Mouse (Mus musculus): ENCODE data around the gene Mvd. TPM values are rescaled to one million over a fixed set of nuclear protein-coding genes. Genes with fewer than 3 reads are reported as not detected.

Mvd gene
- total and polyA plus RNA-seq, 3 experiments, result 20.6 to 25.5 TPM; not detected in 1

DNA sequence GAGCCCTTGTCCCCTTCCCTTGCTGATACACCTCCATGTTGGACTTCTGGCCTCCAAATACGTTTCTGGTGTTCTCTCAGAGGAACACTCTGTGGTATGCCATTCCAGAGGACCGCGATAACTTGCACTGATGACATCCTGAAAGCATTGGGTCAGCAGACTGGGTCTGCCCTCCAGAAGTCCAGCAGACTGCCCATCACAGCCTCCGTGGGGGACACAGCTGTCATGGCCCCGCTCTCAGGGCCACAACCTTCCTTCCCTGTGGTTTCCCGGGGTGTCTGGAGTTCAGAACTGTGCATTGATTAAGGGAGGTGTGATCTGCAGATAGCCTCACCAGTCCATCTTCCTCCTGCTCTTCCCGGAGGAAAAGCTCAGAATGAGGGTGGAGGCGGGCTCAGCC is 19.3 kb upstream of the Mvd start:
- H3K4me3 ChIP-seq (ENCODE audit: control insufficient read depth in 1 of 2, insufficient read depth in 1 of 2, low read depth in 2 of 2, low read length in 2 of 2), result no peak overlapping the region
- TF ChIP-seq CHD1 (IDR thresholded peaks at IDR 0.05; ENCODE audit: low read depth, low read length), result no peak
- TF ChIP-seq MYC (IDR thresholded peaks at IDR 0.05; ENCODE audit: low read depth, low read length), result no peak
- TF ChIP-seq TBP (IDR thresholded peaks at IDR 0.05; ENCODE audit: low read depth, low read length), result no peak
- H3K27me3 ChIP-seq (ENCODE audit: control insufficient read depth in 1 of 2, insufficient read depth in 2 of 2, low read length in 2 of 2), result no peaks in the 10 kb centered on the region; a peak in 1 of 4 replicates

DNA sequence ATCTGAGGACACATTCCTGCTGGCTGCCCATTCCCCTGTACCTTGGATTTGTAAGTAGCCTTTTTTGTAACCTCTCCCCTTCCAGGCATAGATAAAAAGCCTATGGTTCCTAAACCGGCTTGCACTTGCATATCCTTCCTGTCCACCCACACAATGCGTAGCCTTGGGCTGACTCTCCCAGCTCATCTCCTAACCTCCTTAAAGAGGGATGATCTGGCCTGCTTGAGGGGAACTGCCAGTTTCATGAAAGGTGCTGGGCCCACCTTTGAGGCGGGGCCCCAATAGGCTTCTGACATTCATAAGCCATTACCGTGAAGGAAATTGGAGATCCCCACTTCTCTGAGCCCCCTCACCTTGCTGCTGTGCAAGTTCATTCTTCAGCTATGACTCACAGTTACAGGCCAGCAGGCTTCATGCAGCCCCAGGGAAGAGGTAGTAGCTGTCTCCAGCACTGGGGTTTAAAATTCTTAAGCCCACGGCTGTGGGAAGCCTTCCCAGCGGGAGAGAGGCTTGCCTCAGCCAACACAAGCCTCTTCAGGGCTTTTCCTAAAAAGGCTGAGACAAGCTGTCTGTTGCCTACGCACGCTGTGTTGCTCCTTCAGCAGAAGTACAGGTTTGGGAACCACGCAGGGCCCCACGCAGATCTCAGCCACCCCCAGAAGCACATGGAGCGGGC is 18.4 kb upstream of the Mvd start:
- Histone ChIP-seq H3K9ac (ENCODE audit: control insufficient read depth, low read depth, low read length, poor library complexity, severe bottlenecking) (no peak overlapping the region), H3K4me3 (ENCODE audit: control insufficient read depth in 1 of 2, insufficient read depth in 1 of 2, low read depth in 2 of 2, low read length in 2 of 2) (no peak overlapping the region), H3K27me3 (ENCODE audit: control insufficient read depth in 1 of 2, insufficient read depth in 2 of 2, low read length in 2 of 2) (no peaks in the 10 kb centered on the region; a peak in 1 of 4 replicates), H3K36me3 (ENCODE audit: control insufficient read depth in 1 of 2, insufficient read depth in 2 of 2, low read length in 2 of 2) (peaks cover 0 to 8% of the 10 kb centered on the region in 2 experiments; a peak in 2 of 4 replicates), H3K4me1 (ENCODE audit: control insufficient read depth in 1 of 2, insufficient read depth in 2 of 2, low read length in 2 of 2) (peaks cover 2 to 32% of the 10 kb centered on the region in 2 experiments; a peak in 3 of 4 replicates), H3K27ac (ENCODE audit: control insufficient read depth, low read depth, low read length) (no peak overlapping the region), H3K9me3 (replicated peaks; ENCODE audit: insufficient read depth, low read length) (no peaks in the 10 kb centered on the region), H3K79me2 (ENCODE audit: control insufficient read depth, insufficient read depth, low read length, poor library complexity) (no peaks in the 10 kb centered on the region)
- DNase-seq (ENCODE audit: low read depth, low spot score), result peak; percentile 23
- no peak for TF ChIP-seq MYC (IDR thresholded peaks at IDR 0.05; ENCODE audit: low read depth, low read length)
- TF ChIP-seq POLR2AphosphoS2 (IDR thresholded peaks at IDR 0.05; ENCODE audit: low read length), result no peak
- no peak for TF ChIP-seq CTCF (IDR thresholded peaks at IDR 0.05 in 2 of 3, conservative IDR thresholded peaks at IDR 0.05 in 1 of 3; ENCODE audit: control insufficient read depth in 1 of 3, insufficient read depth in 1 of 3, low read depth in 2 of 3, low read length in 3 of 3, poor library complexity in 1 of 3, severe bottlenecking in 1 of 3)
- no peak for TF ChIP-seq ELF1 (IDR thresholded peaks at IDR 0.05; ENCODE audit: low read depth, low read length)
- TF ChIP-seq MAZ (IDR thresholded peaks at IDR 0.05; ENCODE audit: low read depth, low read length), result no peak
- no peak for TF ChIP-seq ZKSCAN1 (IDR thresholded peaks at IDR 0.05; ENCODE audit: low read depth, low read length)

More for the DNA sequence above, 19.3 kb upstream of the Mvd start:
- Histone ChIP-seq H3K27ac (ENCODE audit: control insufficient read depth, low read depth, low read length) (no peak overlapping the region), H3K36me3 (ENCODE audit: control insufficient read depth in 1 of 2, insufficient read depth in 2 of 2, low read length in 2 of 2) (peaks cover 0 to 8% of the 10 kb centered on the region in 2 experiments; a peak in 3 of 4 replicates), H3K9me3 (replicated peaks; ENCODE audit: insufficient read depth, low read length) (no peaks in the 10 kb centered on the region), H3K79me2 (ENCODE audit: control insufficient read depth, insufficient read depth, low read length, poor library complexity) (no peaks in the 10 kb centered on the region), H3K4me1 (ENCODE audit: control insufficient read depth in 1 of 2, insufficient read depth in 2 of 2, low read length in 2 of 2) (peaks cover 2 to 32% of the 10 kb centered on the region in 2 experiments; a peak in 3 of 4 replicates), H3K9ac (ENCODE audit: control insufficient read depth, low read depth, low read length, poor library complexity, severe bottlenecking) (no peak overlapping the region)
- no peak for DNase-seq (ENCODE audit: low read depth, low spot score)

DNA sequence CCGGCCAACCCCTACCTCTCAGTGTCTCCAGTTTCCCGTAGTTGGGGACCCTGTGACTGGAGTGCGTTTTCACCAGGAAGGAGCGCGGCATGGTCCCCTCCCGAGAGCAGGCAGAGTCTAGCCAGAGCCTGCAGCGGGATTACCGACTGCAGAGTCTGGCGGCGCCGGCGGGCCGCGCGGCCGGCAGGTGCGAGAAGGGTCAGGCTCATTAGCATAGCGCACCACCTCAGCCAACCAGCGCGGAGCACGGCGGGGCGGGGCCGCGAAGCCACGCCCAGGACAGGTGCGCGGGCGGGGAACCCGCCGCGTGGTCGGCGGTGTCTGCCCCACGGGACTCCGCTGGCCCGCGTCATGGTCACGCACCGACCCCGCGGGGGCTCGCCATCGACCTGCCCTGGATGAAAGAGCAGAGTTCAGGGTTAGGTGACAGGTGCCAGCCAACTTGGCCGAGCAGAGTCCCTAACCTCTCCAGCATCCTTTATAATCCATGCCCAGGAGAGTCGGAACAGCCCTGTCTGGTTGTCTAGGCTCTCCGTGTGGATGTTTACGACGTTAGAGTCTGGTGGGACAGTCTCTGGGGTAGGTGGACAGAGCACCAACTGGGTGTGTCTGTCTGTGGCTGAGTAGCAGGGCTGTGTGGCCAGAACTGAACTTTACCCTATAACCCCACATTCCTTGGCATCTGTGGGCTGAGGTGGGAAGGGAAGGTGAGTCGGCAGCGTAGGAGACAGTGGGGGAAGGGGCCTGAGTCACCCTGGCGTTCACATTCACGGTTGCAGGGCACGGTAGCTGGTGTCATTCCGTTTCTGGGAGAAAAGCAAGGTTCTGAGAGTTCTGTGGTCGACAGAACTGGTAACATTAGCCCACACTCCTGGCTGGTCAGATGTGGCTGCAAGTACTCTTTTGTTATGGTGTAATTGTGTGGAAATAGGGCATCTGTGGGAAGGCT is 17.6 kb upstream of the Mvd start, which contains the start of gene Snai3:
Snai3 (minus strand) TSS at position 210 of the 949 bp plus-strand sequence.
- no peaks in the 10 kb centered on the region for H3K9me3 ChIP-seq (replicated peaks; ENCODE audit: insufficient read depth, low read length)
- no peak within 1 kb of the TSS for H3K27ac ChIP-seq (ENCODE audit: control insufficient read depth, low read depth, low read length)
- H3K4me3 ChIP-seq (ENCODE audit: control insufficient read depth in 1 of 2, insufficient read depth in 1 of 2, low read depth in 2 of 2, low read length in 2 of 2), result peak within 1 kb of the TSS; percentile 13 to 48; a peak in 3 of 4 replicates
- H3K4me1 ChIP-seq (ENCODE audit: control insufficient read depth in 1 of 2, insufficient read depth in 2 of 2, low read length in 2 of 2), result peaks cover 2 to 34% of the 10 kb centered on the region in 2 experiments; a peak in 3 of 4 replicates
- TF ChIP-seq ZMIZ1 (IDR thresholded peaks at IDR 0.05; ENCODE audit: low read depth, low read length) (no peak), UBTF (IDR thresholded peaks at IDR 0.05; ENCODE audit: borderline replicate concordance, insufficient read depth, low read depth, low read length) (no peak), POLR2A (IDR thresholded peaks at IDR 0.05; ENCODE audit: control insufficient read depth in 1 of 2, insufficient read depth in 1 of 2, low read depth in 1 of 2, low read length in 2 of 2, poor library complexity in 1 of 2) (no peak), NRF1 (IDR thresholded peaks at IDR 0.05; ENCODE audit: insufficient read depth, low read depth, low read length, poor library complexity, severe bottlenecking) (no peak), MAZ (IDR thresholded peaks at IDR 0.05; ENCODE audit: low read depth, low read length) (no peak), USF1 (IDR thresholded peaks at IDR 0.05; ENCODE audit: low read depth, low read length) (no peak), TAL1 (IDR thresholded peaks at IDR 0.05; ENCODE audit: low read length) (no peak), RAD21 (IDR thresholded peaks at IDR 0.05; ENCODE audit: low read depth, low read length) (no peak), ZKSCAN1 (IDR thresholded peaks at IDR 0.05; ENCODE audit: low read depth, low read length) (no peak), CHD2 (IDR thresholded peaks at IDR 0.05; ENCODE audit: low read length) (no peak), MEF2A (IDR thresholded peaks at IDR 0.05; ENCODE audit: extremely low read depth, insufficient replicate concordance, low read depth, low read length, poor library complexity, severe bottlenecking) (no peak), CHD1 (IDR thresholded peaks at IDR 0.05; ENCODE audit: low read depth, low read length) (no peak)
- DNase-seq (ENCODE audit: low read depth, low spot score), result no peak
- peaks cover 0 to 8% of the 10 kb centered on the region in 2 experiments; a peak in 2 of 4 replicates for H3K36me3 ChIP-seq (ENCODE audit: control insufficient read depth in 1 of 2, insufficient read depth in 2 of 2, low read length in 2 of 2)
- no peaks in the 10 kb centered on the region for H3K79me2 ChIP-seq (ENCODE audit: control insufficient read depth, insufficient read depth, low read length, poor library complexity)
- H3K27me3 ChIP-seq (ENCODE audit: control insufficient read depth in 1 of 2, insufficient read depth in 2 of 2, low read length in 2 of 2), result no peaks in the 10 kb centered on the region; a peak in 1 of 4 replicates
- peak within 1 kb of the TSS; percentile 20; the same call in 1 of the 2 replicates for H3K9ac ChIP-seq (ENCODE audit: control insufficient read depth, low read depth, low read length, poor library complexity, severe bottlenecking)

Data from MEL (cell line).